Mouse (Mus musculus): ENCODE data around the gene Spag7. TPM values are rescaled to one million over a fixed set of nuclear protein-coding genes. Genes with fewer than 3 reads are reported as not detected.

Gene Spag7
- polyA plus RNA-seq, 1 experiment from 2014 or later = 152 TPM

DNA sequence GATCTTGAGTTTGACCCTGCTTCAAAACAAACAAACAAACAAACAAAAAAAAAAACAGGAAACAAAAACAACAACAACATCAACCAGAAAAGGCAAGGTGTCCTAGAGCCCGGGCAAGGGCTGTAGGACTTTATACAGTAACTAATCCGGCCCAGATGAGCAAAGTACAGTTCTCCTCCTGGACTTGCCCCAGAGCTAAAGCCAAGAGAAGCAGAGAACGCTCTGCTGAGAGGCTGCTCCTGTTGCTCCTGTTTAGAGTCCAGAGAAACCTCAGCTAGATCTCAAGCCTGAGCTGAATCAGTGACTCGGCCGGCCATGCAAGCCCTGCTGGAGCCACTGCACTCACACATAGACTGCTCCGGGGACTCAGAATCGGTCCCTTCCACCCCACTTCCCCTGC is 39.1 kb downstream of the Spag7 start:
- ATAC-seq (ENCODE audit: insufficient read depth, low FRiP score, low read depth) = no peak

DNA sequence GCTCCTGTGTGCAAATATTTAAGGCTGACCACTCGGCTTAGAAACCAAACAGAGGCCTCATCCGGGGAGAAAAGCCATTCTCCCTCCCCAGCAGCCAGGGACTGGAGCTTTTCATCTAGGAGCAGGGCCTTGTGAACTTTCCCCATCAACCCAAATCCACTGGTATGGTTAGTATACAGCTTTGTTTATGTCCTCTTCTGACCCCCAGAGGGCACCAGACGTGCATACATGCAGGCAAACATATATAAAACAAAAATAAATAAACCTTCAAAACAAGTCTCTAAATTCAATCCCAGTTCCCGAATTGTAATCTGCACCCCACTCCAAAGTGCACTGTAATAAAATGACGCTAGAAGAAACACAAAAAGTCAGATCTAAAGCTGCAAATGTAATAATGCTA is 39.7 kb downstream of the Spag7 start:
- Histone ChIP-seq H3K27ac (no peak overlapping the region), H3K9ac (no peak overlapping the region), H3K9me3 (no peaks in the 10 kb centered on the region), H3K4me2 (no peak overlapping the region), H3K4me3 (replicated peaks) (no peak overlapping the region), H3K4me1 (no peaks in the 10 kb centered on the region), H3K36me3 (no peaks in the 10 kb centered on the region), H3K27me3 (replicated peaks) (no peaks in the 10 kb centered on the region)
- no peak for ATAC-seq (ENCODE audit: insufficient read depth, low FRiP score, low read depth)
- WGBS = 46% methylated on average over 5 of the region's 5 CpGs

More for the DNA sequence above, 39.1 kb downstream of the Spag7 start:
- Histone ChIP-seq H3K27ac (no peak overlapping the region), H3K9ac (no peak overlapping the region), H3K4me1 (no peaks in the 10 kb centered on the region), H3K9me3 (no peaks in the 10 kb centered on the region), H3K36me3 (no peaks in the 10 kb centered on the region), H3K4me2 (no peak overlapping the region), H3K4me3 (replicated peaks) (no peak overlapping the region), H3K27me3 (replicated peaks) (no peaks in the 10 kb centered on the region)
- WGBS = 66% methylated on average over 7 of the region's 7 CpGs

DNA sequence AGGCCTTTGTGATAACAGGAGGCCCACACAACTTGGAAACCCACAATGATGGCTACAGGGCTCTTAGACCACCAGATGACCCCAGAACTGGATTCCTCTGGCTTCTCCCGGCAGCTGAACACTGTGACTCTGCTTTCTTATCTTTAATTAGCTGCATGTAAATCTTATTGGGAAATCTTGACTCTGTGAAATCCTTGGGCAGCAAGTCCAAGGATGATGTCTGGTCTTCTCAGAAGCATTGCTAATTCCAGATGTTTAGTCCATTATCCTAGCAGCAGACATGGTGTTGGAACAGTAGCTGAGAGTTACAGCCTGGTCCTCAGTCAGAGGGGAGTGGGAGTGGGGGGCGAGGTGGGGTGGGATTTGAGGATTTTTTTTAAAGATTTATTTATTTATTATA is 40.8 kb downstream of the Spag7 start:
- Histone ChIP-seq H3K27ac (no peak overlapping the region), H3K4me1 (no peaks in the 10 kb centered on the region), H3K4me2 (no peak overlapping the region), H3K36me3 (no peaks in the 10 kb centered on the region), H3K9me3 (no peaks in the 10 kb centered on the region), H3K4me3 (replicated peaks) (no peak overlapping the region), H3K27me3 (replicated peaks) (no peaks in the 10 kb centered on the region), H3K9ac (no peak overlapping the region)
- ATAC-seq (ENCODE audit: insufficient read depth, low FRiP score, low read depth) = no peak
- WGBS = 76% methylated on average over 2 of the region's 2 CpGs

DNA sequence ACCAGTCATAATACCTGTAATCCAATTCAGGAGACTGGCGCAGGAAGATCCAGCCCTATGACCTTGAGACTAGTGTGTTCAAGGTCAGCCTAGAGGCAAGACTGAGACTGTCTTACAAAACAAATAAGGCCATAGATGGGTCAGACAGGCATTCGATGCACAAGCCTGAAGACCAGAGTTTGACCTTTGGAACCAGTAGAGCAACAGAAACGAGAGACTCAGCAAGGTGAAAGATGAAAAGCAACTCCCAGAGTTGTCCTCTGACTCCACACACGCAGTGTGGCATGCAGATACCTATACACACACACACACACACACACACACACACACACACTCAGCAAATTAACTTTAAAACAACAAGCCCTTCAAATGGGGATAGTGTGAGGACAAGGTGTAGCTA is 42.3 kb downstream of the Spag7 start:
- ATAC-seq (ENCODE audit: insufficient read depth, low FRiP score, low read depth) = no peak
- Histone ChIP-seq H3K4me2 (no peak overlapping the region), H3K4me1 (no peaks in the 10 kb centered on the region), H3K9me3 (no peaks in the 10 kb centered on the region), H3K4me3 (replicated peaks) (no peak overlapping the region), H3K36me3 (no peaks in the 10 kb centered on the region), H3K27me3 (replicated peaks) (no peaks in the 10 kb centered on the region), H3K27ac (no peak overlapping the region), H3K9ac (no peak overlapping the region)
- WGBS = 59% methylated on average over 4 of the region's 4 CpGs

DNA sequence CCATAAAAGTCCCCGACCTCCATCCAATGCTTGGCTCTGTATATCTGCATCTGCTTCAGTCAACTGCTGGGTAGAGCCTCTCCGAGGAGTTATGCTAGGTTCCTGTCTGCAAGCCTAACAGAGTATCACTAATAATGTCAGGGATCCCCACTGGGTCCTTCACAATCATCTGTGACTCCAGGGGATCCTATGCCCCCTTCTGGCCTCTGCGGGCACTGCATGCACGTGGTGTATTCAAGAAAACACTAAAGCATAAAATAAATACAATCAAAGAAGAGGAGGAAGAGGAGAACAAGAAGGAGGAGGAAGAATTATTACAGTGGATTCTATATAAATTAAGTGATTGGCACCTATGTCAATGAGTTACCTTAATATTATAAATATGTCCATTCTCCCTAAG is 43.7 kb downstream of the Spag7 start:
- WGBS = 48% methylated on average over 4 of the region's 4 CpGs
- Histone ChIP-seq H3K9me3 (no peaks in the 10 kb centered on the region), H3K9ac (no peak overlapping the region), H3K27ac (no peak overlapping the region), H3K4me1 (no peaks in the 10 kb centered on the region; the same call in 1 of the 2 replicates), H3K27me3 (replicated peaks) (no peaks in the 10 kb centered on the region), H3K4me3 (replicated peaks) (no peak overlapping the region), H3K36me3 (no peaks in the 10 kb centered on the region), H3K4me2 (no peak overlapping the region)
- ATAC-seq (ENCODE audit: insufficient read depth, low FRiP score, low read depth) = no peak

DNA sequence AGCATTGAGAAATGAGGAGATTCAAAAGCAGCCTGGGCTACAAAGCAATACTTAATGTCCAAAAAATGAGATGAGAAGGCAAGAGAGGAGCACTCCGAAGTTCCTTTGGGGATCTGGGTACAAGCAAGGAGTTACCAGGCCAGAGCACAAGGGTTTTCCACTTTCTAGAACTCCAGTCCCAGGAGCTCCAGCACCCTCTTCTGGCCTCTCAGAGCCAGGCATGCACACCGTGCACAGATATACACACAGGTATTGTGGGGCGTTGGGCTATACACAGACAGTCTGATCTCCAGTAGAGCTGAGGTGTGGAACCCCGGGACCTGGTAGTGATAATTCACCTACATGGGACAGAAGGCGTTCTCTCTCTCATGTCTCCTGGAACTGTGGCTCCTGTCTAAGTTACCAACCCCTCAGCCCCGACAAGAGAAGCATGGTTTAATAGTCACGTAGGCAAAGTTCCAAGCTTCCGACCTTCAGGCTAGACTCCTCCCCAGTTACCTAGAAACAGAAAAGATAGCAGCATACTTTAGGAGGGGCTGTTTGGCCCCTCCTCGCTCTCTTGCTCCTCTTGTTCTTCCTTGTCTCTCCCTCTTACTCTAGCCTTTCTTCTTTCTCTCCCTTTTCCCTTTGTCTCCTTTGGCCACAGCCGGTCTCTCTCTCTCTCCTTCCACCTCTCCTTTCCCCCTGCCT is 46.0 kb downstream of the Spag7 start:
- Histone ChIP-seq H3K4me2 (no peak overlapping the region), H3K27me3 (replicated peaks) (no peaks in the 10 kb centered on the region), H3K9ac (no peak overlapping the region), H3K4me3 (replicated peaks) (no peak overlapping the region), H3K9me3 (no peaks in the 10 kb centered on the region), H3K4me1 (no peaks in the 10 kb centered on the region; the same call in 1 of the 2 replicates), H3K36me3 (no peaks in the 10 kb centered on the region), H3K27ac (no peak overlapping the region)
- peak; percentile 16; the same call in 1 of the 2 replicates for ATAC-seq (ENCODE audit: insufficient read depth, low FRiP score, low read depth)
- WGBS = 75% methylated on average over 10 of the region's 10 CpGs

DNA sequence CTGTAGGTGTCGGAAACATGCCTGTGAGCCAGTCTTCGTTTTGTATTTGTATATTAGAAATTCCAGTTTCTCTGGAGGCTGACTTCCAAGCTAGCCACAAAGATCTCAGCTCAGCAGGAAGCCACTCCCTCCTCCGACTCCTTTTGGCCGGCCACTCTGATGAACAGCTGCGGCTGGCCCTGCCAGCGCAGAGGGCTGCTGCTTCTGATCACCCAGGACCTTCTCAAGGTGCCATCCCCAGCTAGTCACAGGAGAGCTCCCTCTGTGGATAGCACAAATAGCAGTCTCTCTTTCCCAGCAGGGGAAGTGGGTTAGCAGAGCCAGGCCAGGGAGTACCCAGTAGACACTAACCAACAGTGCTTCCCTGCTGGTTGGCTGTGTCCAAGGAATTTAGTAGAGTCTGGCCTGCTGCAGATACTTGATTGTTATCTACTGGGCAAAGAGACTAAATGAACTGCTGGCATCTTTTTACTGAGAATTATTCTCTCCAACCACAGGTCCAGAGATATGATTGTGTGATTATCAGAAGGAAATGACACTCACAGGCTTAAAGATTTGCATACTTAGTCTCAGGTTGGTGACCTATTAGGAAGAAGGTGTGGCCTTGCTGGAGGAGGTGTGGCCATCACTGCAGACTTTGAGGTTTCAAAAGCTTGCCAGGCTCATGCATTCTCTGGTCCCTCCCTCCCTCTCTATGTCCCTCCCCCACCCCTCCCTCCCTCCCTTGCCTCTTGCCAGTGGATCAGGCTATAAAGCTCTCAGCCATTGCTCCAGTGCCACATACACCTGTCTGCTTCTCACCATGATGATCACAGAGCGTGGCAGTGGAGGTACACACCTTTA is 47.0 kb downstream of the Spag7 start:
- 36% methylated on average over 7 of the region's 7 CpGs for WGBS
- Histone ChIP-seq H3K9ac (no peak overlapping the region), H3K27ac (no peak overlapping the region)

DNA sequence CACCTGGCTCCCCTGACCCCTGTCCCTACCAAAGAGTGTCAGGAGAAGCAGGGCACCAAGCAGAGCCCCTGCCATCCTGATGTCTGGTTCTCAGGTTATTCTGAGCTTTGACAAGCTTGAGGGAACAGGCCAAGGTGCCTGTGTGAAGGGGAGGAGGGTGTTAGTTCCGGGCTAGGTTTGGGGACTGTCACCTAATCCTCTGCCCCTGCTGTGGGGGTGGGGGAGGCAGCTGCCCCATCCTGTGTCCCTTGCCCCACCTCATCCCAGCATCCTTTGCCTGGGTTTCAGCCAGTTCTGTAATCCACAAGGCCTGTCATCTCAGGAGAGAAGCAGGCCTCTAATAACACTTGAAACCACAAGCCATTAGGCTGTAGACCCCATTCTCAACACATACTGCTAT is 50.1 kb downstream of the Spag7 start, which contains the start of gene Chrne:
Chrne (minus strand) TSS at position 116 of the 400 bp plus-strand sequence.
- Histone ChIP-seq H3K4me1 (peaks cover 11% of the 10 kb centered on the region), H3K4me2 (no peak within 1 kb of the TSS), H3K4me3 (replicated peaks) (no peak within 1 kb of the TSS), H3K27ac (no peak within 1 kb of the TSS), H3K27me3 (replicated peaks) (0 out of 2 replicates have a peak, but pooled peaks cover 3% of the 10 kb centered on the region), H3K36me3 (no peaks in the 10 kb centered on the region), H3K9me3 (no peaks in the 10 kb centered on the region), H3K9ac (no peak within 1 kb of the TSS)
- no peak for ATAC-seq (ENCODE audit: insufficient read depth, low FRiP score, low read depth)
- WGBS = 47% methylated on average over 1 of the region's 1 CpGs

More for the DNA sequence above, 47.0 kb downstream of the Spag7 start:
- H3K4me1 ChIP-seq = no peaks in the 10 kb centered on the region; the same call in 1 of the 2 replicates
- no peaks in the 10 kb centered on the region for H3K27me3 ChIP-seq (replicated peaks)
- H3K36me3 ChIP-seq = no peaks in the 10 kb centered on the region
- no peak overlapping the region for H3K4me3 ChIP-seq (replicated peaks)
- no peak overlapping the region for H3K4me2 ChIP-seq
- H3K9me3 ChIP-seq = no peaks in the 10 kb centered on the region
- no peak; the same call in 1 of the 2 replicates for ATAC-seq (ENCODE audit: insufficient read depth, low FRiP score, low read depth)

DNA sequence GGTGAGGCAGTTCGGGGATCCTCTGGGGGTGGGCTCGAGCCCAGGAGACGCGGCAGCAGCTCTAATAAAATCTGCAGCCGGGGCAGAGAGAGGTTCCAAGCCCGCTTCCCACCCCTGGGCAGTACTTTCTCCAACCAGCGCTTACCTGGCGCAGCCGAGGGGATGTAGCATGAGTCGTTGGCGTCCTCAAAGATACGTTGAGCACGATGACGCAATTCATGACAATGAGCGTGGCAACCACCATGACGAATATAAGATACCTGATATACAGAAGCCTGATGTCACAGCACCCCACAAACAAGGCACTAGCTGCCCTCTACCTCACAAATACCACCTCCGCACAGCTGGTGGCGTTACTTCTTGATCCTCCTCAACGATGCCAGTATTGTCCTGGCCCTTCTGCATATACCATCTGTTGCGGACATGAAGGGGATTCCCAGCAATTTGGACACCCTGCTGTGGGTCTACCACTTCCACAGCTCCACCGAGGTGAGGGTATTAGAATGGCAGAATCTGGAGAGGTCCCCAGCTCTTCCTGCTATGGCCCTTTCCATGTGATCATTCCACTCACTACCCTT is 53.6 kb downstream of the Spag7 start, which contains the start of gene 4930544D05Rik:
4930544D05Rik (plus strand) TSS at position 333 of the 578 bp plus-strand sequence.
- 15% methylated on average over 21 of the region's 21 CpGs for WGBS
- no peak for ATAC-seq (ENCODE audit: insufficient read depth, low FRiP score, low read depth)
- peaks cover 11% of the 10 kb centered on the region for H3K4me1 ChIP-seq
- peak within 1 kb of the TSS; percentile 44 for H3K4me3 ChIP-seq (replicated peaks)
- 0 out of 2 replicates have a peak, but pooled peaks cover 3% of the 10 kb centered on the region for H3K27me3 ChIP-seq (replicated peaks)
- 0 out of 2 replicates have a peak within 1 kb of the TSS, but pooled peaks have one; percentile 27 for H3K9ac ChIP-seq
- H3K4me2 ChIP-seq = peak within 1 kb of the TSS; percentile 93
- peaks cover 15% of the 10 kb centered on the region for H3K36me3 ChIP-seq
- H3K9me3 ChIP-seq = no peaks in the 10 kb centered on the region
- H3K27ac ChIP-seq = peak within 1 kb of the TSS; percentile 78

DNA sequence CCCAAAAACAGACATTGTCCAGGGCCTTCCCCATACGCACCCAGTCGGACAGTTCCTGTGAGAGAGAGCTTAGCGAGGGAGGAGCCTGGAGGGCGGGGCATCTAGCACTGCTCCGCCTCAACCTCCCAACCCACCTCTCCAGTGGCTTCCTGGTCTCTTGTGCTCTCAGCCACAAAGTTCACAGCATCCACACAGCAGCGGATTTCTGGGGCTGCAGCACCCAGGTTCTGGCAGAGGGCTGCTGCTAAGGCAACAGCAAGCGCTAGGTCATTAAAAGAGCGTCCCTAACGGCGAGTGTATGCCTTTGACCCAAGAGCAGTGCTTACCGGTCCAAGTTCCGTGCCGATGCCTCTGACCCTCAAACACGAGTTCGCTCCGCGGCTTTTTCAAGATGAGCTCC is 54.1 kb downstream of the Spag7 start:
- Histone ChIP-seq H3K27ac (peak overlapping the region; percentile 78), H3K36me3 (peaks cover 20% of the 10 kb centered on the region), H3K4me2 (peak overlapping the region; percentile 93), H3K4me1 (peaks cover 11% of the 10 kb centered on the region), H3K4me3 (replicated peaks) (peak overlapping the region; percentile 44), H3K9me3 (no peaks in the 10 kb centered on the region), H3K27me3 (replicated peaks) (0 out of 2 replicates have a peak, but pooled peaks cover 3% of the 10 kb centered on the region), H3K9ac (0 out of 2 replicates have a peak overlapping the region, but pooled peaks have one; percentile 27)
- ATAC-seq (ENCODE audit: insufficient read depth, low FRiP score, low read depth) = peak; percentile 87
- WGBS = 1% methylated on average over 17 of the region's 17 CpGs

All from stomach, embryonic 15.5 days (tissue).